Mouse (Mus musculus) skeletal muscle tissue, adult 2 months (tissue): ENCODE data around the gene Gm11239.
"Not testable (repeated sequence)": the region's sequence is repeated elsewhere in the genome, so short reads cannot be mapped to it uniquely, and the experiment has no call there.

ENCODE experiments used
- DNase-seq: peaks from one replicate; pipeline ENCODE4 v3.0.0-alpha.2; 2012; ENCODE audit warnings: low read depth, low spot score

The Gm11239 gene

DNA sequence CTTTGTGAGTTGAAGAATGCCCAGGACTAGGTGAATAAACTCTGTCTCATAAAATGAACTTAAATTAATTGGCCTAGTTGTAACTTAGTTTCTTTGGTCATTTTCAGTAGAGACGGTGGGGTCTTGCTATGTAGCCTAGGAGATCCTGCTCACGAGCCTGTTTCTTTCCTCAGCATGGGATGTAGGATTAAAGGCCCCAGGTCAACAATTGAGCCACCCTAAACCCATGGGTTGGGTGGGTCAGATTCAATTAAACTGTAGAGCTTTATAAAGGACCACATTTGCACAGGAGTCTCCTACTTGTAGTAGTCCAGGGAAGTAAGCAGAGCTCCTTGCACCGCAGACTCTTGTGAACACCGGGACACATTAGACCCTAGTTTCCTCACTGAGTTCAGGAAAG, at the start of gene Gm11239:
Gene Gm11239 (plus strand): TSS at position 301 of the 400 bp plus-strand sequence.
- not testable (repeated sequence) for DNase-seq

DNA sequence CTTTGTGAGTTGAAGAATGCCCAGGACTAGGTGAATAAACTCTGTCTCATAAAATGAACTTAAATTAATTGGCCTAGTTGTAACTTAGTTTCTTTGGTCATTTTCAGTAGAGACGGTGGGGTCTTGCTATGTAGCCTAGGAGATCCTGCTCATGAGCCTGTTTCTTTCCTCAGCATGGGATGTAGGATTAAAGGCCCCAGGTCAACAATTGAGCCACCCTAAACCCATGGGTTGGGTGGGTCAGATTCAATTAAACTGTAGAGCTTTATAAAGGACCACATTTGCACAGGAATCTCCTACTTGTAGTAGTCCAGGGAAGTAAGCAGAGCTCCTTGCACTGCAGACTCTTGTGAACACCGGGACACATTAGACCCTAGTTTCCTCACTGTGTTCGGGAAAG, 45.5 kb upstream of the Gm11239 start, which contains the start of gene Gm11237:
Gene Gm11237 (plus strand): TSS at position 301 of the 400 bp plus-strand sequence.
- not testable (repeated sequence) for DNase-seq

DNA sequence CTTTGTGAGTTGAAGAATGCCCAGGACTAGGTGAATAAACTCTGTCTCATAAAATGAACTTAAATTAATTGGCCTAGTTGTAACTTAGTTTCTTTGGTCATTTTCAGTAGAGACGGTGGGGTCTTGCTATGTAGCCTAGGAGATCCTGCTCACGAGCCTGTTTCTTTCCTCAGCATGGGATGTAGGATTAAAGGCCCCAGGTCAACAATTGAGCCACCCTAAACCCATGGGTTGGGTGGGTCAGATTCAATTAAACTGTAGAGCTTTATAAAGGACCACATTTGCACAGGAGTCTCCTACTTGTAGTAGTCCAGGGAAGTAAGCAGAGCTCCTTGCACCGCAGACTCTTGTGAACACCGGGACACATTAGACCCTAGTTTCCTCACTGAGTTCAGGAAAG, 30.3 kb upstream of the Gm11239 start, which contains the start of gene Gm11236:
Gene Gm11236 (plus strand): TSS at position 301 of the 400 bp plus-strand sequence.
- DNase-seq, result not testable (repeated sequence)

DNA sequence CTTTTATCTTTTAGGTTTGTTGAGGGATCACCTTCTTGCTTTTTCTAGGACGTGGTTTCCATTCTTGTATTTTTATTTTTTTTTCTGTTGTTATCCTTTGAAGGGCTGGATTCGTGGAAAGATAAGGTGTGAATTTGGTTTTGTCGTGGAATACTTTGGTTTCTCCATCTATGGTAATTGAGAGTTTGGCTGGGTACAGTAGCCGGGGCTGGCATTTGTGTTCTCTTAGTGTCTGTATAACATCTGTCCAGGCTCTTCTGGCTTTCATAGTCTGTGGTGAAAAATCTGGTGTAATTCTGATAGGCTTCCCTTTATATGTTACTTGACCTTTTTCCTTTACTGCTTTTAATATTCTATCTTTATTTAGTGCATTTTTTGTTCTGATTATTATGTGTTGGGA, 6.3 kb upstream of the Gm11239 start:
- not testable (repeated sequence) for DNase-seq

DNA sequence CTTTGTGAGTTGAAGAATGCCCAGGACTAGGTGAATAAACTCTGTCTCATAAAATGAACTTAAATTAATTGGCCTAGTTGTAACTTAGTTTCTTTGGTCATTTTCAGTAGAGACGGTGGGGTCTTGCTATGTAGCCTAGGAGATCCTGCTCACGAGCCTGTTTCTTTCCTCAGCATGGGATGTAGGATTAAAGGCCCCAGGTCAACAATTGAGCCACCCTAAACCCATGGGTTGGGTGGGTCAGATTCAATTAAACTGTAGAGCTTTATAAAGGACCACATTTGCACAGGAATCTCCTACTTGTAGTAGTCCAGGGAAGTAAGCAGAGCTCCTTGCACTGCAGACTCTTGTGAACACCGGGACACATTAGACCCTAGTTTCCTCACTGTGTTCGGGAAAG, 15.1 kb downstream of the Gm11239 start, which contains the start of gene Gm428:
Gene Gm428 (plus strand): TSS at position 301 of the 400 bp plus-strand sequence.
- not testable (repeated sequence) for DNase-seq

DNA sequence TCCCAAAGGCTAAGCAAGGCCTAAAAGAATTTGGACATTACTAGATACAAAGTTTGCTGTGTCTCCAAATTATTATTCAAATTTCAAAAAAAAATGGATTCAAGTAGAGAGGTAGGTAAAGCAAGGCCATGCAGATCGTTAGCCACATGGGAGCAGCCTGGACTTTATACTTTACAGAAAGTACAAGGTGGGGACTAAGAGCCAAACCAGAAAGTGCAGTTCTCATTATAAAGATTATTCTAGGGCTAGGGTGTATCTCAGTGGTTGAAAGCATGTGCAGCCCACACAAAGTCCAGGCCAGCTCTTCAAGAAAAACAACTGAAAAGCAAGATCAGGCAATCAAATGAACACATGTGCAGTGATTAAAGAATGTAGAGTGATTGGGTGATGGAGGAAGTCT, 50.6 kb downstream of the Gm11239 start:
- no peak for DNase-seq

DNA sequence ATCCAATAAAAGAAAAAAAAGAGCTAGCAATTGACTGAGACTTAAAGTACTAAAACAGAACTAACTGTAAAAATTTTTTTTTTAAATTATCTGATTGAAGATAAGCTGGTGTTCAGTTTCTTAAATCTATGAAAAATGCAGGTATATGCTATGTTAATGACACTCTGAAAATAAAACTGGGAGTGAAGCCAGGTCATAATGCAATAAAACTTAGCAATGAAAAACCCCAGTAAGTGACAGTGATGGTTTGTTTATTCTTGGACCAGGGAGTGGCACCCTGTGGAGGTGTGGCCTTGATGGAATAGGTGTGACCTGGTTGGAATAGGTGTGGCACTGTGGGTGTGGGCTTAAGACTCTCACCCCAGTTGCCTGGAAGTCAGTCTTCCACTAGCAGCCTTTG, 51.7 kb downstream of the Gm11239 start:
- no peak for DNase-seq
